Mouse (Mus musculus) CH12.LX (cell line): ENCODE measurements around the gene Prdx1. TPM values are rescaled to one million over a fixed set of nuclear protein-coding genes. Genes with fewer than 3 reads are reported as not detected.
A peak's percentile ranks its signal among the peaks of the same experiment; 100 is the strongest.

Experiments
- DNase-seq: peaks from one replicate; pipeline ENCODE4 v3.0.0-alpha.2; 2013; ENCODE audit errors: extremely low read depth
- H3K27ac ChIP-seq: 2 replicates; pipeline ENCODE4 v1.5.1; 2012; ENCODE audit warnings: low read depth, mild to moderate bottlenecking, control low read depth, moderate library complexity; ENCODE audit not compliant: insufficient read depth
- H3K27me3 ChIP-seq: replicated peaks from 2 replicates; pipeline ENCODE3; 2012; ENCODE audit warnings: inconsistent platforms
- H3K36me3 ChIP-seq, 2 experiments: replicated peaks in 1 of 2; 2 replicates each; pipeline versions ENCODE3 to v1.6.1; 2012; ENCODE audit warnings: inconsistent platforms in 1 of 2, low read length in 1 of 2, mild to moderate bottlenecking in 1 of 2, mixed read lengths in 1 of 2, moderate library complexity in 1 of 2; ENCODE audit not compliant: control insufficient read depth in 1 of 2, insufficient read depth in 1 of 2
- H3K4me1 ChIP-seq, 2 experiments: 2 replicates each; pipeline ENCODE4 v1.6.1; 2012; ENCODE audit warnings: inconsistent platforms in 1 of 2, moderate library complexity in 1 of 2; ENCODE audit not compliant: insufficient read depth in 2 of 2, control insufficient read depth in 1 of 2
- H3K4me2 ChIP-seq: 2 replicates; pipeline ENCODE4 v1.6.1; 2012; ENCODE audit warnings: low read depth, mild to moderate bottlenecking, control low read depth; ENCODE audit not compliant: poor library complexity, insufficient read depth, severe bottlenecking
- H3K4me3 ChIP-seq, 3 experiments: fragments of 150-350 bp in 1 of 3; sonication (generic) in 1 of 3; replicated peaks in 1 of 3; 2 replicates each; pipeline versions ENCODE3 to v1.5.1; 2011 to 2012; ENCODE audit warnings: low read depth in 2 of 3, low read length in 2 of 3, mild to moderate bottlenecking in 2 of 3, moderate library complexity in 2 of 3, control low read depth in 1 of 3, improper control_type of control experiment in 1 of 3, inconsistent platforms in 1 of 3, mixed read lengths in 1 of 3; ENCODE audit not compliant: poor library complexity in 1 of 3
- H3K79me2 ChIP-seq: replicated peaks from 2 replicates; pipeline ENCODE4 v1.6.1; 2012; ENCODE audit warnings: mild to moderate bottlenecking, moderate library complexity; ENCODE audit not compliant: control insufficient read depth, poor library complexity, insufficient read depth, severe bottlenecking; ENCODE audit errors: extremely low read depth
- H3K9ac ChIP-seq: 2 replicates; pipeline ENCODE4 v1.6.1; 2012; ENCODE audit warnings: low read depth, mild to moderate bottlenecking, control low read depth, moderate library complexity; ENCODE audit not compliant: insufficient read depth
- H3K9me3 ChIP-seq: replicated peaks from 2 replicates; pipeline ENCODE3; 2012; ENCODE audit warnings: low read length, inconsistent platforms, mixed read lengths
- BHLHE40 ChIP-seq: IDR thresholded peaks from 2 replicates; pipeline ENCODE4 v1.6.1; 2011; ENCODE audit warnings: mild to moderate bottlenecking, low read depth, low read length, improper control_type of control experiment
- CHD1 ChIP-seq: IDR thresholded peaks from 2 replicates; pipeline ENCODE4 v1.6.1; 2012; ENCODE audit warnings: low read depth, low read length, improper control_type of control experiment, inconsistent platforms
- CHD2 ChIP-seq: IDR thresholded peaks from 2 replicates; pipeline ENCODE4 v1.6.1; 2011; ENCODE audit warnings: low read length, improper control_type of control experiment
- CTCF ChIP-seq, 2 experiments: IDR thresholded peaks in 1 of 2; conservative IDR thresholded peaks in 1 of 2; 2 replicates each; pipeline ENCODE4 v1.5.1; 2011 to 2012; ENCODE audit warnings: low read depth in 2 of 2, low read length in 2 of 2, improper control_type of control experiment in 1 of 2, inconsistent platforms in 1 of 2, mild to moderate bottlenecking in 1 of 2, moderate library complexity in 1 of 2
- E2F4 ChIP-seq: IDR thresholded peaks from 2 replicates; pipeline ENCODE4 v1.6.1; 2011; ENCODE audit warnings: low read depth, low read length, improper control_type of control experiment; ENCODE audit not compliant: insufficient replicate concordance
- ELF1 ChIP-seq: IDR thresholded peaks from 2 replicates; pipeline ENCODE4 v1.6.1; 2014; ENCODE audit warnings: low read depth, mild to moderate bottlenecking, inconsistent platforms, low read length, improper control_type of control experiment
- EP300 ChIP-seq: IDR thresholded peaks from 2 replicates; pipeline ENCODE4 v1.6.1; 2011; ENCODE audit warnings: low read length, improper control_type of control experiment
- ETS1 ChIP-seq: conservative IDR thresholded peaks from 2 replicates; pipeline ENCODE4 v1.6.1; 2012; ENCODE audit warnings: low read depth, mild to moderate bottlenecking, inconsistent platforms, low read length, improper control_type of control experiment, moderate library complexity
- GABPA ChIP-seq: IDR thresholded peaks from 2 replicates; pipeline ENCODE4 v1.6.1; 2012; ENCODE audit warnings: low read depth, low read length, improper control_type of control experiment, inconsistent platforms; ENCODE audit not compliant: insufficient replicate concordance
- HCFC1 ChIP-seq: IDR thresholded peaks from 2 replicates; pipeline ENCODE4 v1.6.1; 2012; ENCODE audit warnings: low read depth, mild to moderate bottlenecking, inconsistent platforms, low read length, improper control_type of control experiment
- IRF4 ChIP-seq: IDR thresholded peaks from 2 replicates; pipeline ENCODE4 v1.6.1; 2014; ENCODE audit warnings: low read depth, mild to moderate bottlenecking, inconsistent platforms, low read length, improper control_type of control experiment
- JUN ChIP-seq: IDR thresholded peaks from 2 replicates; pipeline ENCODE4 v1.6.1; 2011; ENCODE audit warnings: low read depth, mild to moderate bottlenecking, low read length, improper control_type of control experiment, moderate library complexity; ENCODE audit not compliant: insufficient read depth
- JUND ChIP-seq: conservative IDR thresholded peaks from 2 replicates; pipeline ENCODE4 v1.6.1; 2011; ENCODE audit warnings: low read depth, low read length, improper control_type of control experiment
- KAT2A ChIP-seq: IDR thresholded peaks from 2 replicates; pipeline ENCODE4 v1.6.1; 2012; ENCODE audit warnings: low read length, improper control_type of control experiment, inconsistent platforms; ENCODE audit not compliant: insufficient replicate concordance
- MAFK ChIP-seq: IDR thresholded peaks from 2 replicates; pipeline ENCODE4 v1.6.1; 2011; ENCODE audit warnings: low read length, improper control_type of control experiment; ENCODE audit not compliant: insufficient replicate concordance
- MAX ChIP-seq: IDR thresholded peaks from 2 replicates; pipeline ENCODE4 v1.6.1; 2011; ENCODE audit warnings: low read length, improper control_type of control experiment
- MAZ ChIP-seq: IDR thresholded peaks from 2 replicates; pipeline ENCODE4 v1.6.1; 2012; ENCODE audit warnings: low read depth, mild to moderate bottlenecking, inconsistent platforms, low read length, improper control_type of control experiment, moderate library complexity
- MEF2A ChIP-seq: IDR thresholded peaks from 2 replicates; pipeline ENCODE4 v1.6.1; 2014; ENCODE audit warnings: low read depth, mild to moderate bottlenecking, inconsistent platforms, low read length, improper control_type of control experiment, borderline replicate concordance
- MXI1 ChIP-seq: IDR thresholded peaks from 2 replicates; pipeline ENCODE4 v1.6.1; 2011; ENCODE audit warnings: mild to moderate bottlenecking, low read depth, low read length, improper control_type of control experiment
- MYC ChIP-seq: IDR thresholded peaks from 2 replicates; pipeline ENCODE4 v1.6.1; 2011; ENCODE audit warnings: low read depth, mild to moderate bottlenecking, improper control_type of control experiment, low read length
- NELFE ChIP-seq: IDR thresholded peaks from 2 replicates; pipeline ENCODE4 v1.6.1; 2011; ENCODE audit warnings: low read depth, low read length, improper control_type of control experiment
- NRF1 ChIP-seq: IDR thresholded peaks from 2 replicates; pipeline ENCODE4 v1.6.1; 2014; ENCODE audit warnings: low read depth, mild to moderate bottlenecking, inconsistent platforms, low read length, improper control_type of control experiment, moderate library complexity
- PAX5 ChIP-seq: IDR thresholded peaks from 2 replicates; pipeline ENCODE4 v1.6.1; 2012; ENCODE audit warnings: low read length, inconsistent platforms, mixed read lengths
- POLR2A ChIP-seq: IDR thresholded peaks from 2 replicates; pipeline ENCODE4 v1.6.1; 2011; ENCODE audit warnings: low read depth, mild to moderate bottlenecking, improper control_type of control experiment, low read length
- POLR2AphosphoS2 ChIP-seq: IDR thresholded peaks from 2 replicates; pipeline ENCODE4 v1.6.1; 2011; ENCODE audit warnings: low read depth, low read length, improper control_type of control experiment
- RAD21 ChIP-seq: IDR thresholded peaks from 2 replicates; pipeline ENCODE4 v1.6.1; 2011; ENCODE audit warnings: low read depth, mild to moderate bottlenecking, low read length, improper control_type of control experiment, moderate library complexity
- RCOR1 ChIP-seq: conservative IDR thresholded peaks from 2 replicates; pipeline ENCODE4 v1.6.1; 2012; ENCODE audit warnings: low read depth, mild to moderate bottlenecking, inconsistent platforms, low read length, improper control_type of control experiment
- SIN3A ChIP-seq: IDR thresholded peaks from 2 replicates; pipeline ENCODE4 v1.6.1; 2012; ENCODE audit warnings: low read length, improper control_type of control experiment, inconsistent platforms
- SMC3 ChIP-seq: IDR thresholded peaks from 2 replicates; pipeline ENCODE4 v1.6.1; 2011; ENCODE audit warnings: low read depth, low read length, improper control_type of control experiment
- TBP ChIP-seq: conservative IDR thresholded peaks from 2 replicates; pipeline ENCODE4 v1.6.1; 2011; ENCODE audit warnings: low read depth, low read length, improper control_type of control experiment
- TCF12 ChIP-seq: IDR thresholded peaks from 2 replicates; pipeline ENCODE4 v1.6.1; 2014; ENCODE audit warnings: low read depth, mild to moderate bottlenecking, inconsistent platforms, low read length, improper control_type of control experiment
- UBTF ChIP-seq: IDR thresholded peaks from 2 replicates; pipeline ENCODE4 v1.6.1; 2012; ENCODE audit warnings: low read depth, mild to moderate bottlenecking, inconsistent platforms, low read length, improper control_type of control experiment, moderate library complexity
- USF1 ChIP-seq: IDR thresholded peaks from 2 replicates; pipeline ENCODE4 v1.6.1; 2014; ENCODE audit warnings: low read depth, mild to moderate bottlenecking, inconsistent platforms, low read length, improper control_type of control experiment
- USF2 ChIP-seq: conservative IDR thresholded peaks from 2 replicates; pipeline ENCODE4 v1.6.1; 2011; ENCODE audit warnings: low read depth, low read length, improper control_type of control experiment
- ZC3H11A ChIP-seq: IDR thresholded peaks from 2 replicates; pipeline ENCODE4 v1.6.1; 2012; ENCODE audit warnings: low read depth, mild to moderate bottlenecking, inconsistent platforms, low read length, improper control_type of control experiment
- ZKSCAN1 ChIP-seq: IDR thresholded peaks from 2 replicates; pipeline ENCODE4 v1.6.1; 2012; ENCODE audit warnings: low read depth, inconsistent platforms, low read length, improper control_type of control experiment, borderline replicate concordance
- ZMIZ1 ChIP-seq: IDR thresholded peaks from 2 replicates; pipeline ENCODE4 v1.6.1; 2012; ENCODE audit warnings: low read depth, mild to moderate bottlenecking, inconsistent platforms, low read length, improper control_type of control experiment
- ZNF384 ChIP-seq: IDR thresholded peaks from 2 replicates; pipeline ENCODE4 v1.6.1; 2012; ENCODE audit warnings: low read depth, low read length, improper control_type of control experiment, inconsistent platforms
- dilution Hi-C: fragments of 300-500 bp; cut with MboI; formaldehyde crosslinking; loops from 2 replicates; pipeline ENCODE4 v1.14.3; 2020; ENCODE audit warnings: low sequenced_read_pairs; ENCODE audit not compliant: extremely low pct_unique_long_range_greater_than_20kb, extremely low pct_ligation_motif_present
- in situ Hi-C: fragments of 300-500 bp; cut with MboI; formaldehyde crosslinking; loops from 3 replicates; pipeline ENCODE4 v1.14.3; 2019; ENCODE audit warnings: low sequenced_read_pairs, low pct_ligation_motif_present, low pct_unique_long_range_greater_than_20kb, mixed read lengths
- polyA plus RNA-seq: library from polyadenylated mRNA; unstranded; fragments of >175 nt; gene quantifications from 2 replicates; pipeline ENCODE4 v1.2.1, GENCODE M21; 2012; ENCODE audit warnings: low read depth; ENCODE audit not compliant: insufficient read length
- total RNA-seq, 2 experiments: library from RNA; depleted of rRNA; stranded (reverse); fragments of 300-350 nt in 1 of 2; fragments of >200 nt in 1 of 2; gene quantifications; 2 replicates each; pipeline ENCODE4 v1.2.3; 2012 to 2014

Gene Prdx1
- total and polyA plus RNA-seq, 3 experiments, result 269 to 1,274 (median 934) TPM

DNA sequence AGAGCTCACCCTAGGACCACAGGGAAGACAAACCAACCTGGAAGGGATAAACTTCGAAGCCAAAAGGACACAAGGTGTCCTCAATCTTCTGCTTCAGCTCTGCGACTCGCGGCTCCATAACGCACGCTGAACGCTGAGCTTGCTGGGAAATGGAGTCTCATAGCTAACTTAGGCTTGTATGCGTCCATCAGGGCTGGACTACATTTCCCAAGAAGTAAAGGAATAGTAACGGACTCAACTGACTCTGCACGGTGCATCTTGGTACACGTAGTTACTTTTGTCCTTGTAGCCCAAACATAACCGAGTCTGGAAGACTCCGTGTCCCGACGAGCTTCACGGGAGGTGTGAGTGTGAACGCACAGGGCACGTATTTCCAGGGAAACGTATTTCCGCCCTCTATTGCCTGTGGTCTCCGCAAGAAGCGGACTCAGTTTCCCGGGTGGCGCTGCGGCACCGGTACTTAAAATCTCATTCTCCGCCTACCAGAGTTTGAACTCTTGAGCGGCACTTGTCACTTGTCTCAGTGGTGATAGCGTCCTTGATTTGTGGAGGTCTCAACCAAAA, 22.9 kb downstream of the Prdx1 start, which contains the start of the genes Mmachc and Ccdc163:
Gene Mmachc (minus strand): TSS at position 206 of the 564 bp plus-strand sequence.
Gene Ccdc163 (plus strand): TSS at position 309 of the 564 bp plus-strand sequence.
- TF ChIP-seq TBP (peak; percentile 85), JUND (no peak), ETS1 (no peak), POLR2A (peak; percentile 75), TCF12 (no peak; the same call in 1 of the 2 replicates), GABPA (peak; percentile 94; the same call in 1 of the 2 replicates), CHD1 (no peak), CHD2 (peak; percentile 82; the same call in 1 of the 2 replicates), MAX (peak; percentile 93), ZMIZ1 (peak; percentile 60), USF2 (no peak), RCOR1 (no peak), MAZ (no peak), NRF1 (peak; percentile 37), ELF1 (peak; percentile 85), MXI1 (peak; percentile 92), BHLHE40 (peak; percentile 52; the same call in 1 of the 2 replicates), MEF2A (peak; percentile 26; the same call in 1 of the 2 replicates), POLR2AphosphoS2 (peak; percentile 91; the same call in 1 of the 2 replicates), E2F4 (0 out of 2 replicates have a peak, but pooled peaks have one; percentile 79), USF1 (no peak; the same call in 1 of the 2 replicates), ZNF384 (no peak), SIN3A (peak; percentile 94), EP300 (no peak), PAX5 (no peak), SMC3 (no peak), HCFC1 (peak; percentile 97), MAFK (no peak), MYC (peak; percentile 89), NELFE (peak; percentile 64), CTCF (conservative IDR thresholded peaks at IDR 0.05 in 1 of 2, IDR thresholded peaks at IDR 0.05 in 1 of 2; ENCODE audit: low read depth in 2 of 2, low read length in 2 of 2) (no peak), KAT2A (peak; percentile 100), UBTF (no peak), ZKSCAN1 (no peak), IRF4 (peak; percentile 51; the same call in 1 of the 2 replicates), RAD21 (no peak), JUN (no peak), ZC3H11A (no peak)
- peak; percentile 98 for DNase-seq
- Histone ChIP-seq H3K36me3 (peaks cover 8 to 29% of the 10 kb centered on the region in 2 experiments), H3K4me3 (peak within 1 kb of the TSS; percentile 57 to 74 (median 65)), H3K27me3 (no peaks in the 10 kb centered on the region), H3K4me1 (peaks cover 0 to 34% of the 10 kb centered on the region in 2 experiments; a peak in 2 of 4 replicates), H3K79me2 (peaks cover 8% of the 10 kb centered on the region), H3K27ac (peak within 1 kb of the TSS; percentile 56), H3K4me2 (peak within 1 kb of the TSS; percentile 92), H3K9ac (peak within 1 kb of the TSS; percentile 65), H3K9me3 (no peaks in the 10 kb centered on the region)
- dilution Hi-C loops, result no loop called here
- in situ Hi-C loops, result no loop called here
